In genomic region chr6:135000272-135000671, GRCm38 (mm10) we compare ENCODE assay signal across 17 mouse cellular contexts.
"Had no signal": no experiment of that assay in that cellular context is flagged by ENCODE, and none has a peak within 500 bp of the region (broad histone marks: within the 10 kb centered on the region; RNA-seq: fewer than 3 reads in every experiment).

No protein-coding gene starts in this region.

- H3K4me1 ChIP-seq: liver, embryonic 12.5 days; lung, embryonic 15.5 days; midbrain, embryonic 10.5 days; midbrain, embryonic 12.5 days; neural tube, embryonic 13.5 days; neural tube, embryonic 15.5 days had no signal

- H3K4me2 ChIP-seq: liver, embryonic 12.5 days; lung, embryonic 15.5 days; midbrain, embryonic 12.5 days; neural tube, embryonic 13.5 days; neural tube, embryonic 15.5 days had no signal

- ATAC-seq: liver, embryonic 12.5 days; midbrain, embryonic 16.5 days had no signal

- H3K9me3 ChIP-seq: liver, embryonic 12.5 days; lung, embryonic 15.5 days; midbrain, embryonic 10.5 days; midbrain, embryonic 12.5 days; neural tube, embryonic 13.5 days; neural tube, embryonic 15.5 days had no signal

- H3K36me3 ChIP-seq: liver, embryonic 12.5 days; lung, embryonic 15.5 days; midbrain, embryonic 10.5 days; midbrain, embryonic 12.5 days; neural tube, embryonic 13.5 days; neural tube, embryonic 15.5 days had no signal

- H3K27ac ChIP-seq: liver, embryonic 12.5 days; liver, embryonic 14.5 days; lung, embryonic 15.5 days; midbrain, embryonic 10.5 days; midbrain, embryonic 12.5 days; neural tube, embryonic 13.5 days; neural tube, embryonic 15.5 days had no signal

- H3K27me3 ChIP-seq: liver, embryonic 12.5 days; lung, embryonic 15.5 days; midbrain, embryonic 12.5 days; neural tube, embryonic 13.5 days; neural tube, embryonic 15.5 days had no signal

- DNase-seq: midbrain, embryonic 14.5 days; right cerebral cortex, adult 18-20 months; right cerebral cortex, postnatal 25 days; right cerebral cortex, postnatal 4 days; spleen, adult 18-20 months; thymus, adult 18-20 months; thymus, postnatal 14 days; thymus, postnatal 36 days had no signal

- H3K4me3 ChIP-seq: liver, embryonic 12.5 days; lung, embryonic 15.5 days; midbrain, embryonic 10.5 days; midbrain, embryonic 12.5 days; myocyte; neural tube, embryonic 13.5 days; neural tube, embryonic 15.5 days had no signal

- H3K9ac ChIP-seq: liver, embryonic 12.5 days; liver, embryonic 14.5 days; lung, embryonic 15.5 days; midbrain, embryonic 12.5 days; neural tube, embryonic 13.5 days; neural tube, embryonic 15.5 days had no signal
